Mouse (Mus musculus) c-Kit-negative CD71-positive TER-119-positive erythroid progenitor cells, embryonic 14.5 days (primary cell): ENCODE results near the gene Ankrd61.

ENCODE experiments used
- DNase-seq: peaks from one replicate; pipeline ENCODE4 v3.0.0-alpha.2; 2013; ENCODE audit warnings: low read depth, low spot score

Ankrd61 gene

DNA sequence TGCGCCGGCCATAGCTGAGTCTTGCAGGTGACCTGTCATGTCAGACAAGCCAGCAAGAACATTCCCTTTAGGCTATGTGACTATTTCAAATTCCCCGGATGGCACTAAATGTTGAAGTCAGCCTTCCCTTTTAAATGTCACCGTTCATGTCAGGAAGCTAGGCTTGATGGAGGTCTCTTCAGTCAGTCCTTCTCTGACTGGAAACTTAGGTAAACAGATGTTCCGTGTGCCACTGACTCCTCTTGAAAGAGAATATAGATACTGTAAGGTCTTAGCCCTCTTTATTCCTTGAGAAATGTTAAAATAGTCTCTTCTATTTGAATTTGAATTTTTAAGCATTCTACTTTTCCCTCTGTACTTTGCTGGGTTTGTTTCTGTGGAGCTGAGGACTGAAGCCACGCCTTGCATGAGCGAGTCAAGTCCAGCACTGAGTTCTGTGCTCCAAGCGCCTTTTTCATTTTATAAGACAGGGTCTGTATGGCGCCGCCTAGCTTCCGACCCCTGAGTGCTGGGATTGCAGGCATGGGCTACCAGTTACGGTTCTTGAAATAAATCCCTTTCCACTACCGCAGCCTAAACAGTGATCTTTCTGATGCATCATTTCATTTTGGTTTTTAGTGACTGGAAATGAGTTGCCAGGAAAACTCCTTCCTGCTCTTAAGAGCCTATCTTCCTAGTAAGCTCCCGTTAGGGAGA is at the start of gene Ankrd61:
Gene Ankrd61 (minus strand): TSS at position 51 of the 696 bp plus-strand sequence.
- DNase-seq, result no peak

DNA sequence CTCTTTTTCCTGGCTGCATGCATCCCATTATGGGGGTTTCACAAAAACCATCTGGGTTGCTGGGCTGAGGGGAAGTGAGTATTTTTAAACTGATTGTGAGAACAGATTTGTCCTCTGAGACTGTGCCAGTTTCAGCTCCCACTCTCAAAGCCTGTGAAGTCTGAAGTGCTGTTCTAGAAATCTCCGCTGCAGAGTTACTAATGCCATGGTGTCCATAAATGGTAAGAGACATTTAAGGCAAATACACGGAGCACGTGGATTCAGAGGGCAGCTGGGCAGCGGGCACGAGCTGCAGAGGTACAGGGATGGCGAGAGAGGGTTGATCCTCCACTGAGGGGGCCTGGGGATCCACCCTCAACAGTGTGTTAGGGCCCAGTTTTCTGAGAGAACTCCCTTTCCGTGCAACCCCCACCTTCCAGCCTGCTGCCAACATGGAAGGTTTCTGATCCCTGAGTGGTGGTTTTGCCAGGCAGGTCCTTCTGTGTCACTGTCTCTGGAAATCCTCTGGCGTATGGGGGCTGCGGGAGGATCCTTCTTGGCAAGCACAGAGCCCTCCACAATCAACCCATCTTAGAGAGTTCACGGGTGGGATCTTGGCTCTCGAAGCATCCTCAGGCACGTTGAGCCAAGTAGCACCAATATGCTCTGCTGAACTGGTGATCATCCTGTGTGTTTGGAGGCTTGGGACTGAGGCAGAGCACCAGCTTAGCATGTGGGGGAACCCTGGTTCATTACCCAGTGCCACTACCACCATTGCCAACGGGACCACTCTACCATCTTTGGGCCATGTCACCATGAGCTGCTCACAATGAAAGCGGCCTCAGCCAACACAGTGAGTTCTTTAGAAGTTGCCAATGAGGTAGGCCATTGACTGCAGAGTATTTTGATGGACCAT is 46.0 kb upstream of the Ankrd61 start:
- no peak for DNase-seq

DNA sequence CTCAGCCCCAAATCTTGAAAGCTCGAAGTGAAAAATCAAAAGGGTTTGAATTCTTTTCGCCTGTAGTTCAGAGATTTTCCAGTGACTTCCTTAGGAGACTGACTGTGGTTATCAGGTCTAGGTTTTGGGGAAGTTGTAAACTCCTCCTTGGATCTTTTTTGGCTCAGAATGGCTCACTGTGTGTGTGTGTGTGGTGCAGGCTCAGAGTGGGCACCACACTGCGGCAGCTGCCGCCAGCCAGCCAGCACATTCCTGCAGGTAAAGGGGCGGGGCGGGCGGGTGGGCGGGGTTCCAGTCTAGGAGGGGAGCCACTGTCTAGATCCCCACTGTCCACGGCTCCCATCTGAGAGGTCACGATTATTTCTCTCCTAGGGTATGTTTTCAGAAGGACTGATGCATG is 44.1 kb upstream of the Ankrd61 start:
- no peak for DNase-seq

DNA sequence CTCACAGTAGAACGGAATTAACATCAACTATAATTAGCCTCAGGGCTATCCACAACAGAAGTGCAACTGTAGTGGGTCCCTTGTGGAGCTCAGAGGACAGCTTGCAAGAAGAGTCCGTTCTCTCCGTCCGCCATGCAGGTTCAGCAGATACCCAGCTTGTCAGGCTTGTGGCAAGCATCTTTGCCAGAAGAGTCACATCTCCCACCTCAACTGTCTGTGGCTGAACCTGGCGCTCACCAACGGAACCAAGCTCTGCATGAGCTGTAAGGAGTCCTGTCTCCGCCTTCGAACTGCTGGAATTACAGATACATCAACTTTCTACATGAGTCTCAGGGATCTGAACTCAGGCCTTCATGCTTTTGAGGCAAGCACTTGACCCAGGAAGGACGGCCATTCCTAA is 38.7 kb upstream of the Ankrd61 start:
- DNase-seq, result no peak

DNA sequence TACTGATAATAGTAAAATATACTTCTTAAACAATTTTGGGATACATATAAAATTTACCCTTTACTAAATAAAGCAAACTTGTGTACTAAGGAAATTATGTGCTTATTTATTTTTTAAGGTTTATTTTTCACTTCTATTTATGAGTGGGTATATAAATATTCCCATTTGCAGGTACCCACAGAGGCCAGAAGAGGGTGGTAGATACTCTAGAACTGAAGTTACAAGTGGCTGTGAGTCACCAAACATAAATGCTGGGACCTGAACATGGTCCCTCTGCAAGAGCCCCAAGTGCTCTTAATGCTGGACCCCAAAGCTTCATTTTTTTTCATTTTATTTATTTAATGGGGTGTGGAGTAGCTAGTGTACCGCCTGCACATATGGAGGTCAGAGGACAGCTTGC is 36.4 kb upstream of the Ankrd61 start:
- no peak for DNase-seq

DNA sequence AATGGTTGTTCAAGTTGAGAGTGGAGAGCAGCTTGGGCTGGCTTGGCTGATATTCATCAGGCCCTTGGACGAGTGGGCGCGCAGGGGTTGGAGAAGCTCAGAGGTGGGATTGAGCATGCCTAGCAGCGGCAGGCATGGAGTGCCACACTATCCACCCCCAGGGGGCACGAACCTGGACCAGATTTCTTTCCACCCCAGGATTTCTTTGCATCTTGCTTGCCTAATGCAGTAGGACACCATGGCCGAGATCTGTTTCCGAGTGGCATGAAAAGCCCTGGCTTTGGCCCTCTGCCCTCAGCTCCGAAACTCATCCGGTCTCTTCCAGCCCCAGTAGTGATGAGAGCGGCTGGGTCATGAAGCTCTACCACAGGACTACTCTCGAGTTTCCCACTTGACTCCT is 35.9 kb upstream of the Ankrd61 start:
- no peak for DNase-seq

DNA sequence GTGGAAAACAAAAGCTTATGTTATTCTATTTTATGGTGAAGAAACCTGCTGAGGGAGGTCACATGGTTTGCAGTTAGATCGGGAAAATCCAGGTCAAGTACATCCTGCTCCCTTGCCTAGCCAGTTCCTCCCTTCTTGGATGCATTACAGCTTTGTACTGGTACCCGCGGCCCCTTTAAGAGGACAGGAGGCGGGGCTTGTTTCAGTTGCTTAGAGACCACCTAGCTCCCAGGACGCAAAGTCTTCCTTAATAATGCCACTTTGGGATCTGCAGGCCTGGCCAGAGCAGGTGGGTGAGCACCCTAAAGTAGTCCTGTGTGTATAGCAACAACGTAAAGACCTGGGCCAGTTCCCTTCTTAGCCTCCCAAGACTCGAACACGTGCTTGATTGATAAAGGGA is 35.3 kb upstream of the Ankrd61 start, which contains the start of gene Rsph10b:
Gene Rsph10b (plus strand): TSS at position 205 of the 400 bp plus-strand sequence.
- no peak for DNase-seq

DNA sequence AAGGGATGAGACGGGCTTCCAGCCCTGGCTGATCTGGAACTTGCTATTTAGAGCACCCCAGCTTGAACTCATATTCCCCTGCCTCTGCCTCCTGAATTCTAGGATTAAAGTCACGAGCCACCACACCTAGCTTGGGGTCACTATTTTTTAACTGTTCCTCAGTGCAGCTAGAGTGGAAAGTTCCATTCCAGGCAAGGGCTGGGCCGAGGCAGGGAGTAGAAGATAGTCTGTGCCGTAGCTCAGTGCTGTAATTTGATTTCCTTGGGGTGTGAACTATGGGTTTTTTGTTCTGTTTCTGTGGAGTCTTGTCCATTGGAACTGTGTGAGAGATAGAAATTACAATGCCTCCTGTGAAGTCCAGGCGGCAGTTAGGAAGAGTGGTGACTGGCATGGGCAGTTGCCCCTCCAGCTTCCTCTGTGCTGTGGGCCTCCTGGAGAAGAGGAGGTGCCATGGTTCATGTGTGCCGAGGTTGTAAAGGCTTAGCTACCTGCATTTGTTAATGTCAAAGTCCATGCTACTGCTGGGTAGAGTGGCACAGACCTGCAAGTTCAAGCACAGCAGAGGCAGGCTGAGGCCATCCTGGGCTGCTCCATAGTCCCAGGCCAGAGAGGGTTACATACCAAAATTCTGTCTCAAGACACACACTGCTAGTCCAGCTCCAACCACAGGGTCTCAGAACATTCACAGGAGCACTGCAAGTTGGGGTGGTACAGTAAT is 34.5 kb upstream of the Ankrd61 start:
- DNase-seq, result no peak

DNA sequence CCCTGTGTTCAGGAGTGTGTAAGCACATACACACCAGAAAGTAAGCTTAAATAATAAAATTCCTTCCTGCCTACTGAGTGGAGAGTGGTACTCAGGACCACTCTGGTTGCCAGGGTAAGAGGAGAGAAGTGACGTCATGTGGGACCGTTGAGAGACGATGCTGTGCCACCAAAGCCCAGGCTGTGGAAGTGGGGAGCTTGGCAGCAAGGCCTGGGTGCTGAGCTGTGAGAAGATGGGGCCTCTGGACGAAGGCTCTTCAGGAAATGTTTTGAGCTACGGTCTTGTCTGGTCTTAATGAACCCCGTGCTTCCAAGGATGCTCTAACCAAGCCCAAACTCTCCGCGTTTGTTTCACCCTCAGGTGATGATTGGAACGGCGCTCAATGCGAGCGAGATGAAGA is 33.2 kb upstream of the Ankrd61 start:
- DNase-seq, result no peak

DNA sequence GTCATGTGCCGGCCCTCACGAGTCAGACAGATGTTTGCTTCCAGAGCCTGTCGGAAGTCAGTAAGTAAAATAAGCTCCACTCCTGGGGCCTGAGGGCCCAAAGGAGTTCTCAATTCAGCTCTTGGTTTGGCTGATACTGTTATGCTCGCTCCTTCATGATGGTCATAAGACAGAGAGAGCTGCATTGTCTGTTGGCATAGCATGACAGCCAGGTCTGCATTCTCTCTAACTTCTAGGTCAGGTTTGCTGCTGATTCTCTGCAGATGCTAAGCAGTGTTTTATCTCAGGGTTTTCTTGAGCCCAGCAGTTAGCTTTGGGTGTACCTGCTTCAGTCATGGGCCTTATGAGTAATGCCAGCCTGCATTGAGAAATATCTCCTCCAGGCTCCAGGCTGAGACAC is 31.8 kb upstream of the Ankrd61 start:
- no peak for DNase-seq

DNA sequence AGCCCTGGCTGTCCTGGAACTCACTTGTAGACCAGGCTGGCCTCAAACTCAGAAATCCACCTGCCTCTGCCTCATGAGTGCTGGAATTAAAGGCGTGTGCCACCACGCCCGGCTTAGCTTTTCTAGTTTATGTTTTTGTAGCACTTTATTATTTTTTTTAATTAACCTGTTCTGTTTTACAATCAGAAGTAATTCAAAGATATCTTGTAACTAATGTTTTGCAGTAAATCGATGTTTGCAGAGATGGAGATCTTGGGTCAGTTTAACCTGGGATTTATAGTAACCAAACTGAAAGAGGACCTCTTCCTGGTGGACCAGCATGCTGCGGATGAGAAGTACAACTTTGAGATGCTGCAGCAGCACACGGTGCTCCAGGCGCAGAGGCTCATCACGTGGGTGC is 30.4 kb upstream of the Ankrd61 start, which contains the start of gene Gm42421:
Gene Gm42421 (plus strand): TSS at position 301 of the 400 bp plus-strand sequence.
- DNase-seq, result no peak

DNA sequence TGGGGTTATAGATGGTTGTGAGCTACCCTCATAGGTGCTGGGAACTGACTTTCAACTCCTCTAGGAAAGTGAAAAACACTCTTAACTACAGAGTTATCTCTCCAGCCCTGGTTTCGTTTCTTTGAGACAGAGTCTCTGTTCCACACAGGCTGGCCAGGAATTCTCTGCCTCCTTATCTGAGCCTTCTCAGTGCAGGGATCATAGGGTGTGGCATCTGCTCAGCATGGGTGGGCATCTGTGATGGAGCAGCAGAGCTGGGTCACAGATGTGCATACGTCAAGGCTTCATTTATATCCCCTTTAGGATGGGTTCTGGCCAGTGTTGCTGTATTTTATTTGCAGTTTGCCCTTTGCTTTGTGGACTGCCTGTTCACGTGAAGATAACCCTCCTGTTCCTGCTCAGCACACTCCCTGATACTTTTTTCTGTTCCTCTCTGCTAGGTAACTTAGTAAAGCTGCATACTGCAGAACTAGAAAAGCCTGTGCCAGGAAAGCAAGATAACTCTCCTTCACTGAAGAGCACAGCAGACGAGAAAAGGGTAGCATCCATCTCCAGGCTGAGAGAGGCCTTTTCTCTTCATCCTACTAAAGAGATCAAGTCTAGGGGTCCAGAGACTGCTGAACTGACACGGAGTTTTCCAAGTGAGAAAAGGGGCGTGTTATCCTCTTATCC is 27.4 kb upstream of the Ankrd61 start:
- peak; percentile 65 for DNase-seq

DNA sequence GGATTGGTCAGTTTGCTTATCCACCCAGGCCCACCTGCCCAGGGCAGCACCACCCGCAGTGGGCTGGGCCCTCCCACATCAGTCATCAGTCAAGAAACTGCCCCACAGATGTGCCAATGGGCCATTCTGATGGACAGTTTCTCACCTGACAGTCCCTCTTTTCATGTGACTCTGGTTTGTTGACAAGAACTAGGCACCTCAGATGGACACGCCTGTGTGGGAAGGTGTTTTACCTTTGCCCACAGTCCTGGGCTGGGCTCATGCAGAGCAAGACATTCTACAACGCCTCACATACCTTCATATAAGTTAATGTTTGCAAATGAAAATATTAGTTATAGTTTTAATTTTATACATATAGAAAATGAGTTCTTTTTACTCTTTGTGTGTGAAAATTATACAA is 20.6 kb upstream of the Ankrd61 start:
- DNase-seq, result no peak

DNA sequence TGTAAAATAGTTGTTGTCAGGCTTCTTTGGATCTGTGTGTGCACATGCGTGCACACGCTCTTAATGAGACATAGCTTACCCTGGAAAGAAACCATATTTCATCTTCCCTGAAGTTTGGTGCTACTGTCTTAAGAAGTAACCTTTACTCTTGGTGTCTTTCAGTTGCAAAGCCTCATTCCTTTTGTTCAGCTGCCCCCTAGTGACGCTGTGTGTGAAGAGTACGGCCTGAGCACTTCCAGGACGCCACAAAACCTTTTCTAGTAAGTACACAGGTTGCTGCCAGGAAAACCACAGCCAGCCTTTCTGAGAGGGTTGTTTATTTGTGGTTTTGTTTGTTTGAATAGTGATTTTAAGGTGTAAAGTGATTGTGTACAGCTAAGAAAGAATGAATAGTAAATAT is 19.9 kb upstream of the Ankrd61 start:
- peak; percentile 43 for DNase-seq

DNA sequence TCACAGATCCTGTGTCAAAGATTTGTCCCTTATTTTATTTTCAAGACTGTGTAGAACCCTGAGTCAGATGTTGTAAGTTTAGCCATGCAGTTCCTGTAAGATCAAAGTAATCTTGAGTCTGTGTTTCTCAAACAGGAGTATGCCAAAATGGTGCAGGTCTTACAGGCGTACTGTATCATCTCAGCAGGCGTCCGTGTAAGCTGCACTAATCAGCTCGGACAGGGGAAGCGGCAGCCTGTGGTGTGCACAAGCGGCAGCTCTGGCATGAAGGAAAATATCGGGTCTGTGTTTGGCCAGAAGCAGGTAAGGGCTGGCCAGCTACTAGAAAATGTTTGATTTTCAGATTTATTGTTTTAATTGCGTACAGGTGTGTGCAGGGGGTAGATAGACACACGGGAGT is 18.7 kb upstream of the Ankrd61 start:
- DNase-seq, result no peak

DNA sequence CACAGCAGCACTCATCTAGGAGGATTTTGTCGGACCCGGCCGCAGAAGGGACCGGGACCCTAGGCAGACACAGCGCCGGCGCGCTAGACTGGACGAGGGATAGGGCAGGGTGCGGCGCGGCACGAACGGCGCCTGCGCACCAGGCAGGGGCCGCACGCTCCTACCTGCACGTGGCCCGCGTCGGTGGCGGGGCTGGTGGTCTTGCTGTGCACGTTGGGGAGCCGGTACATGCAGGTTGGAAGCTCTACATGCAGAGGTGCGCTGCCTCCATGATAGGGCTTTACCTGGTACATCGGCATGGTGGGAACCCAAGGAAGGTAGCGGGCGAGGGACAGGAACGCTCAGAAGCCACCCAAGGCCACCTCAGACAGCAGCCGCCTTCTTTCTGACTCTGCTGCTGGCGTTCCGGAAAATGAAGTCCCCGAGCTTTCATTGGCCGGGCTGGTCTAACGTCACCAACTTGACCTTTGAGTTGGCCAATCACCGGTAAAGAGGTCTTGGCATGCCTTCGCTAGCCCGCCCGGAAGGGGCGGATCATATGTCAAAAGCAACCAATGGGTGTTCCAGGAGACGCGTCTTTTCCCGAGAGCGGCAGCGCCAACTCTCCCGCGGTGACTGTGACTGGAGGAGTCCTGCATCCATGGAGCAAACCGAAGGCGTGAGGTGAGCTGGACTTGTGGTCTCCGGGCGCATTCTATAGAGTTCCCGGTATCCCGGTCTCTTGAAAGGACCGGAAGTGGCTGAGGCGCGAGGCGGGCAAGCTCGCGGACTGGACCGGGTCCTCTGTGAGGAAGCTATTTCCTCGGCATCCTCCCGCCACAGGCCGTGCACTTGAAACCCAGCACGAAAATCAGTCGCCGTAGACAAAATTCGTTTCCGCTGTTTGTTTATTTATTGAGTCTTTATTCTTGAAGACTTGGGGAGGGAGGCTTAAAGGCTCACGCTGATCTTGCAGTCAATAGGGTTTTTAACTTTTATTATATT is 12.2 kb upstream of the Ankrd61 start, which contains the start of the genes Aimp2 and Pms2:
Gene Aimp2 (minus strand): TSS at position 431 of the 984 bp plus-strand sequence.
Gene Pms2 (plus strand): TSS at position 548 of the 984 bp plus-strand sequence.
- peak; percentile 98 for DNase-seq

DNA sequence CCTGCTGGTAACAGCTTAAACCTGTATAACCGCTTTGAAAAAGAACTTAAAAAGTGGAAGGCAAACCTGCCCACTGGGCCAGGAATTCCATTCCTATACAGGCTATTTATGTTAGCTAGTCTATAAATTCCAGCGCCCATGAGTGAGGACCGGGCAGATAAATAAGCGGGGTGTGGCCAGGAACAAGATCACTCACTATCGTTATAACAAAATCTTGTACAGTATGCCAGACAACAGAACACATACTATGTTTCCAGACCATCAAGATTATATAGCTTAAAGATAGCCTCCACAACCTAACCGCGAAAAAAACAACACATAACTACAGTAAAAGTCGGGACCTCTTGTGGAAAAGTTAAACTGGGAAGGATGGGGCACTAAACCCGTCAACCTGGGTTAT is 11.4 kb upstream of the Ankrd61 start:
- DNase-seq, result peak; percentile 48

DNA sequence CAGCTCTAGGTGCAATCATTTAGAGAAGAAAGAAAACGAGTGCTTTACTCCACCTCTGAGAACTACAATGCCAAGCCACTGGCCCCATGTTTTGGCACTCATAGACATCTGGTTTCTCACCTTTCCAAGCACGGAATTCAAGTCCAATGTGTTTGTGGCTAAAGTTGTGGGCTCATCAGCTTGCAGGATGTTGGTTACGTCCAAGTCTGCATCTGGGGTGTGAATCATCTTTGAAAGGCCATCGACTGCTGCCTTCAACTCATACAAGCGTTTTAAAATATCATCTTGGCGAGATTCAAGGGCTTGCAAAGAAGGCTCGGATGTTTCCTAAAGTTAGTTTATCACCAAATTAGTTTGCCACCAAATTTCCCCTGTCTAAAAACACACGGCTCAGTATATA is 8.9 kb upstream of the Ankrd61 start:
- DNase-seq, result no peak

DNA sequence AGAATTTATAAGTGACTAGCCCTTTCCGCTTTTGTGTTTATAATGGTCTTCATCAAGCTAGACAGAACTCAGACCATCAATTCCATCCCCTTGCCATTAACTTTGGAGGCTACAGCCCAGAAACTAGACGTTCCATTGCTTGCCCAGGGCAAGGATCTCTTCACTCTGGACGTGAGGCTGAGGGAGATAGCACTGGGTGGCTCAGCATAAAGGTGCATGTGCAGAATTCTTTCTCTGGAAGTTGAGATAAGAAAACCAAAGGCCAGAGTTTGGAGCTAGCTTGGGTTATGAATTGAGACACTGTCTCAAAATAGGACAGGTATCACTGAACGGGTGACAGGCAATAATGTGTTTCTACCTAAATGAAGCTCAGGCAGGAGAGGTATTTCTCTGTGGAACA is 6.3 kb upstream of the Ankrd61 start:
- DNase-seq, result no peak

DNA sequence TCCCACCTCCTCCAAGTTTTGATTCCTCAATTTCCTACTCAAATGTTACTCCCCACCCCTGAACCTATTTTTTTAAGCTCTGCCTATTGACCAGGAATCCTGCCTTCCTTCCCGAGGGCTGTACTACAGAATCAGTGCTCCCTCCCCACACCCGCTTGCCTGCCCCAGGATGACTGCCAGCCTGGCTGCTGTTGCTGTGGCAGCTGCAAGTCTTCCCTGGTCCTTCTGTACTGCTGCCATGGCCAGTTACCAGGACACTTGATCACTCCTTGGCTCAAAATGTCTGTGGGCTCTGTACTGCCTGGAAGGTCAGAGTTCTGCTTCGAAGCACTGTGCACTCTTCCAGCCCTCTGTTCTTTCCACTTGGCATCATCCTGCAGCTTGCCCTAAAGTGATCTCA is 4.6 kb upstream of the Ankrd61 start:
- DNase-seq, result no peak
